Mouse (Mus musculus) CH12.LX (cell line): ENCODE measurements around the gene Plxdc1. TPM values are rescaled to one million over a fixed set of nuclear protein-coding genes. Genes with fewer than 3 reads are reported as not detected.

Experiments used
- DNase-seq: peaks from one replicate; pipeline ENCODE4 v3.0.0-alpha.2; 2013; ENCODE audit errors: extremely low read depth
- H3K27ac ChIP-seq: 2 replicates; pipeline ENCODE4 v1.5.1; 2012; ENCODE audit warnings: low read depth, mild to moderate bottlenecking, control low read depth, moderate library complexity; ENCODE audit not compliant: insufficient read depth
- H3K27me3 ChIP-seq: replicated peaks from 2 replicates; pipeline ENCODE3; 2012; ENCODE audit warnings: inconsistent platforms
- H3K36me3 ChIP-seq, 2 experiments: replicated peaks in 1 of 2; 2 replicates each; pipeline versions ENCODE3 to v1.6.1; 2012; ENCODE audit warnings: inconsistent platforms in 1 of 2, low read length in 1 of 2, mild to moderate bottlenecking in 1 of 2, mixed read lengths in 1 of 2, moderate library complexity in 1 of 2; ENCODE audit not compliant: control insufficient read depth in 1 of 2, insufficient read depth in 1 of 2
- H3K4me1 ChIP-seq, 2 experiments: 2 replicates each; pipeline ENCODE4 v1.6.1; 2012; ENCODE audit warnings: inconsistent platforms in 1 of 2, moderate library complexity in 1 of 2; ENCODE audit not compliant: insufficient read depth in 2 of 2, control insufficient read depth in 1 of 2
- H3K4me2 ChIP-seq: 2 replicates; pipeline ENCODE4 v1.6.1; 2012; ENCODE audit warnings: low read depth, mild to moderate bottlenecking, control low read depth; ENCODE audit not compliant: poor library complexity, insufficient read depth, severe bottlenecking
- H3K4me3 ChIP-seq, 3 experiments: fragments of 150-350 bp in 1 of 3; sonication (generic) in 1 of 3; replicated peaks in 1 of 3; 2 replicates each; pipeline versions ENCODE3 to v1.5.1; 2011 to 2012; ENCODE audit warnings: low read depth in 2 of 3, low read length in 2 of 3, mild to moderate bottlenecking in 2 of 3, moderate library complexity in 2 of 3, control low read depth in 1 of 3, improper control_type of control experiment in 1 of 3, inconsistent platforms in 1 of 3, mixed read lengths in 1 of 3; ENCODE audit not compliant: poor library complexity in 1 of 3
- H3K79me2 ChIP-seq: replicated peaks from 2 replicates; pipeline ENCODE4 v1.6.1; 2012; ENCODE audit warnings: mild to moderate bottlenecking, moderate library complexity; ENCODE audit not compliant: control insufficient read depth, poor library complexity, insufficient read depth, severe bottlenecking; ENCODE audit errors: extremely low read depth
- H3K9ac ChIP-seq: 2 replicates; pipeline ENCODE4 v1.6.1; 2012; ENCODE audit warnings: low read depth, mild to moderate bottlenecking, control low read depth, moderate library complexity; ENCODE audit not compliant: insufficient read depth
- H3K9me3 ChIP-seq: replicated peaks from 2 replicates; pipeline ENCODE3; 2012; ENCODE audit warnings: low read length, inconsistent platforms, mixed read lengths
- CHD2 ChIP-seq: IDR thresholded peaks from 2 replicates; pipeline ENCODE4 v1.6.1; 2011; ENCODE audit warnings: low read length, improper control_type of control experiment
- CTCF ChIP-seq, 2 experiments: IDR thresholded peaks in 1 of 2; conservative IDR thresholded peaks in 1 of 2; 2 replicates each; pipeline ENCODE4 v1.5.1; 2011 to 2012; ENCODE audit warnings: low read depth in 2 of 2, low read length in 2 of 2, improper control_type of control experiment in 1 of 2, inconsistent platforms in 1 of 2, mild to moderate bottlenecking in 1 of 2, moderate library complexity in 1 of 2
- ETS1 ChIP-seq: conservative IDR thresholded peaks from 2 replicates; pipeline ENCODE4 v1.6.1; 2012; ENCODE audit warnings: low read depth, mild to moderate bottlenecking, inconsistent platforms, low read length, improper control_type of control experiment, moderate library complexity
- JUND ChIP-seq: conservative IDR thresholded peaks from 2 replicates; pipeline ENCODE4 v1.6.1; 2011; ENCODE audit warnings: low read depth, low read length, improper control_type of control experiment
- MAX ChIP-seq: IDR thresholded peaks from 2 replicates; pipeline ENCODE4 v1.6.1; 2011; ENCODE audit warnings: low read length, improper control_type of control experiment
- MEF2A ChIP-seq: IDR thresholded peaks from 2 replicates; pipeline ENCODE4 v1.6.1; 2014; ENCODE audit warnings: low read depth, mild to moderate bottlenecking, inconsistent platforms, low read length, improper control_type of control experiment, borderline replicate concordance
- PAX5 ChIP-seq: IDR thresholded peaks from 2 replicates; pipeline ENCODE4 v1.6.1; 2012; ENCODE audit warnings: low read length, inconsistent platforms, mixed read lengths
- POLR2A ChIP-seq: IDR thresholded peaks from 2 replicates; pipeline ENCODE4 v1.6.1; 2011; ENCODE audit warnings: low read depth, mild to moderate bottlenecking, improper control_type of control experiment, low read length
- POLR2AphosphoS2 ChIP-seq: IDR thresholded peaks from 2 replicates; pipeline ENCODE4 v1.6.1; 2011; ENCODE audit warnings: low read depth, low read length, improper control_type of control experiment
- SMC3 ChIP-seq: IDR thresholded peaks from 2 replicates; pipeline ENCODE4 v1.6.1; 2011; ENCODE audit warnings: low read depth, low read length, improper control_type of control experiment
- TCF12 ChIP-seq: IDR thresholded peaks from 2 replicates; pipeline ENCODE4 v1.6.1; 2014; ENCODE audit warnings: low read depth, mild to moderate bottlenecking, inconsistent platforms, low read length, improper control_type of control experiment
- UBTF ChIP-seq: IDR thresholded peaks from 2 replicates; pipeline ENCODE4 v1.6.1; 2012; ENCODE audit warnings: low read depth, mild to moderate bottlenecking, inconsistent platforms, low read length, improper control_type of control experiment, moderate library complexity
- USF2 ChIP-seq: conservative IDR thresholded peaks from 2 replicates; pipeline ENCODE4 v1.6.1; 2011; ENCODE audit warnings: low read depth, low read length, improper control_type of control experiment
- ZMIZ1 ChIP-seq: IDR thresholded peaks from 2 replicates; pipeline ENCODE4 v1.6.1; 2012; ENCODE audit warnings: low read depth, mild to moderate bottlenecking, inconsistent platforms, low read length, improper control_type of control experiment
- ZNF384 ChIP-seq: IDR thresholded peaks from 2 replicates; pipeline ENCODE4 v1.6.1; 2012; ENCODE audit warnings: low read depth, low read length, improper control_type of control experiment, inconsistent platforms
- dilution Hi-C: fragments of 300-500 bp; cut with MboI; formaldehyde crosslinking; loops from 2 replicates; pipeline ENCODE4 v1.14.3; 2020; ENCODE audit warnings: low sequenced_read_pairs; ENCODE audit not compliant: extremely low pct_unique_long_range_greater_than_20kb, extremely low pct_ligation_motif_present
- in situ Hi-C: fragments of 300-500 bp; cut with MboI; formaldehyde crosslinking; loops from 3 replicates; pipeline ENCODE4 v1.14.3; 2019; ENCODE audit warnings: low sequenced_read_pairs, low pct_ligation_motif_present, low pct_unique_long_range_greater_than_20kb, mixed read lengths
- polyA plus RNA-seq: library from polyadenylated mRNA; unstranded; fragments of >175 nt; gene quantifications from 2 replicates; pipeline ENCODE4 v1.2.1, GENCODE M21; 2012; ENCODE audit warnings: low read depth; ENCODE audit not compliant: insufficient read length
- total RNA-seq, 2 experiments: library from RNA; depleted of rRNA; stranded (reverse); fragments of 300-350 nt in 1 of 2; fragments of >200 nt in 1 of 2; gene quantifications; 2 replicates each; pipeline ENCODE4 v1.2.3; 2012 to 2014

The Plxdc1 gene
- total and polyA plus RNA-seq, 3 experiments, result 0.04 TPM; not detected in 2

- no peak for DNase-seq
- Histone ChIP-seq H3K4me2 (no peak overlapping the region), H3K9ac (no peak overlapping the region), H3K4me3 (no peak overlapping the region), H3K36me3 (no peaks in the 10 kb centered on the region), H3K27me3 (peaks cover 20% of the 10 kb centered on the region), H3K27ac (no peak overlapping the region), H3K4me1 (peaks cover 0 to 7% of the 10 kb centered on the region in 2 experiments; a peak in 1 of 4 replicates), H3K9me3 (no peaks in the 10 kb centered on the region), H3K79me2 (no peaks in the 10 kb centered on the region)
- TF ChIP-seq MEF2A, result no peak
- TF ChIP-seq UBTF, result no peak
- no peak for TF ChIP-seq TCF12
- TF ChIP-seq CTCF (conservative IDR thresholded peaks at IDR 0.05 in 1 of 2, IDR thresholded peaks at IDR 0.05 in 1 of 2; ENCODE audit: low read depth in 2 of 2, low read length in 2 of 2), result no peak
- no peak for TF ChIP-seq MAX
- TF ChIP-seq ETS1, result no peak
- TF ChIP-seq ZNF384, result no peak
- TF ChIP-seq SMC3, result no peak
- TF ChIP-seq POLR2A, result no peak
- TF ChIP-seq CHD2, result no peak
- TF ChIP-seq JUND, result no peak
- dilution Hi-C loops, result no loop called here
- in situ Hi-C loops, result no loop called here
Observed at GRCm38 (mm10) chr11:97915974-97916503, 70.2 kb downstream of the Plxdc1 start.

- Histone ChIP-seq H3K4me3 (no peak overlapping the region), H3K9me3 (no peaks in the 10 kb centered on the region), H3K4me2 (no peak overlapping the region), H3K4me1 (peaks cover 0 to 1% of the 10 kb centered on the region in 2 experiments; a peak in 1 of 4 replicates), H3K9ac (no peak overlapping the region), H3K79me2 (no peaks in the 10 kb centered on the region), H3K36me3 (no peaks in the 10 kb centered on the region), H3K27me3 (peaks cover 26% of the 10 kb centered on the region), H3K27ac (no peak overlapping the region)
- in situ Hi-C loops, result no loop called here
- dilution Hi-C loops, result no loop called here
- TF ChIP-seq MEF2A, result no peak
- TF ChIP-seq USF2, result no peak
- no peak for TF ChIP-seq ETS1
- no peak for TF ChIP-seq ZNF384
- no peak for TF ChIP-seq PAX5
- TF ChIP-seq ZMIZ1, result no peak
- no peak for DNase-seq
Observed at GRCm38 (mm10) chr11:97915471-97915870, 70.8 kb downstream of the Plxdc1 start.

DNA sequence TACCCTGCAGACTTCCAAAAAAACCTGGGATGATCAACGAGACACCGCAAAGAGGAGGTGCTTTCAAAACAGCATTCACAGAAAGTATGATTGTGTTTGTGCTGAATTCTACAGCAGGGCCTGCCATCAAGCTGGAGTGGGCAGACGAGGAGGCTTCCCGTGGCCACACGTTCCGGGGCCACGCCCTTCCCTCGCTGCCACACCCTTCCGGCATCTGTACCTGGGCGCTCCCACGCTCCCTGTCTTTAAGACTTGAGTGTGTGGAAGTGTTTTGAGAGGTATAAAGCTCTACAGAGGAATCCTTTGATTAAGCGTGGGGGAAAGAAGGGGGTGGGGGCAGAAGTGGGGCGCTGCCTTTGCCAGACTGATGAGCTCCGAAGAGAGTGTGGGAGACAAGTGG lies 73.1 kb downstream of the Plxdc1 start:
- H3K4me2 ChIP-seq, result no peak overlapping the region
- no peaks in the 10 kb centered on the region for H3K36me3 ChIP-seq
- H3K27ac ChIP-seq, result no peak overlapping the region
- no peaks in the 10 kb centered on the region for H3K4me1 ChIP-seq
- TF ChIP-seq POLR2AphosphoS2, result no peak
- no peak overlapping the region for H3K4me3 ChIP-seq
- H3K27me3 ChIP-seq, result peaks cover 28% of the 10 kb centered on the region
- no peaks in the 10 kb centered on the region for H3K79me2 ChIP-seq
- dilution Hi-C loops (no loop called here), in situ Hi-C loops (no loop called here)
- H3K9me3 ChIP-seq, result no peaks in the 10 kb centered on the region
- DNase-seq, result no peak
- no peak overlapping the region for H3K9ac ChIP-seq
